In the genomic region with DNA sequence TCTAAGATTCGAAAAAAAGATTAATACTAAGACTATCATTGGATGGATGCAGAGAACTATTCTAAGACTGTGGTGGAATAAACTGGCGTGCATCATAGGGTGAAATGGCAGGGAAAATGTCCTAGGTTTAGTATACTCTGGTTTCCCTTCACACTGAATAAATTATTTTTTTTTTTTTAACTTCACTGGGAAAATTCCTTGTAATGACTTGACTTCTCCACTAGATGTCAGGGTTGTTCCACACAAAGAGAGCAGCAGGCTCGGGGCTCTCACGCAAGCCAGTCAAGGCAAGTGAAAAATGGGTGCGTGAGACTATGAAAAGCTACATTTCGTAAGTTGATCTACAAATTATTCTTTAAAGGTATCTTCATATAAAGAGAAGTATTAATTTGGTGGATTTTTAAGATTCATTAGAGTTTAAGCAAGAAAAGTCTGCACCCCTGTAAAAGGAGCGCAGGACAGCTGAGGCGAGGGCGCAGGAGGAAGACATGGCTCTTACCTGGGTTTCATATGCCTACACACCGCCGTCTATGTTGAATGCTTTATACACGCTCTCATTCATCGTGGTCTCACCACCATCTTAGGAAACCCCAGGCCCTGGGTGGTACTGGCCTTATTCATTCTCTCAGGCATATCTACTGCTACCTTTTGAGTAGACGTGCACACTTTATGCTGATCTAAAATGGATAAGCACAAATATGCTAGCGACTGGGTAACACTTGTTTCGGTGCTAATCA, we compare ENCODE assay signal across 9 mouse cellular contexts. TPM values are rescaled to one million over a fixed set of nuclear protein-coding genes. Genes with fewer than 3 reads are reported as not detected.
A peak's percentile ranks its signal among the peaks of the same experiment; 100 is the strongest.
DNase-seq lines count a peak whose midpoint lies in the region; ATAC-seq lines count a peak whose summit lies in the region.
"Had no signal": no experiment of that assay in that cellular context is flagged by ENCODE, and none has a peak within 500 bp of the region (broad histone marks: within the 10 kb centered on the region; RNA-seq: fewer than 3 reads in every experiment).

No protein-coding gene starts in this region.

- 0 out of 2 replicates have a peak overlapping the region, but pooled peaks have one; percentile 3 for H3K4me2 ChIP-seq in intestine, embryonic 15.5 days (replicated peaks)
- no peak overlapping the region for H3K4me2 ChIP-seq in midbrain, embryonic 14.5 days (ENCODE audit: low read length)

- DNase-seq in cerebellum, adult 18-20 months: peak; percentile 21 to 48
- no peak for DNase-seq in cerebellum, adult 11 months
- DNase-seq in thymus, postnatal 14 days: peak; percentile 11
- DNase-seq in thymus, postnatal 36 days: no peak
- peak; percentile 85 for DNase-seq in midbrain, embryonic 14.5 days
- no peak for DNase-seq in urinary bladder, postnatal 4 days (ENCODE audit: low spot score in 2 of 2)

- no peaks in the 10 kb centered on the region for H3K4me1 ChIP-seq in intestine, embryonic 15.5 days (replicated peaks)
- no peaks in the 10 kb centered on the region for H3K4me1 ChIP-seq in midbrain, embryonic 14.5 days (ENCODE audit: control insufficient read depth, insufficient read depth, low read length)

- H3K9me3 ChIP-seq in intestine, embryonic 15.5 days: no peaks in the 10 kb centered on the region
- H3K9me3 ChIP-seq in midbrain, embryonic 14.5 days (ENCODE audit: control insufficient read depth, low read length): no peaks in the 10 kb centered on the region

- H3K27me3 ChIP-seq in intestine, embryonic 15.5 days (replicated peaks): no peaks in the 10 kb centered on the region
- H3K27me3 ChIP-seq in midbrain, embryonic 14.5 days (ENCODE audit: control insufficient read depth, insufficient read depth, low read length): no peaks in the 10 kb centered on the region

- H3K36me3 ChIP-seq in intestine, embryonic 15.5 days: no peaks in the 10 kb centered on the region
- no peaks in the 10 kb centered on the region for H3K36me3 ChIP-seq in midbrain, embryonic 14.5 days (ENCODE audit: control insufficient read depth, insufficient read depth, low read length)

- 38% methylated on average over 16 of the region's 16 CpGs for WGBS in intestine, embryonic 15.5 days
- WGBS in midbrain, embryonic 14.5 days: 43% methylated on average over 16 of the region's 16 CpGs

- H3K27ac ChIP-seq in intestine, embryonic 15.5 days: no peak overlapping the region
- no peak overlapping the region for H3K27ac ChIP-seq in midbrain, embryonic 14.5 days (replicated peaks; ENCODE audit: low read depth, low read length)

- no peak overlapping the region for H3K4me3 ChIP-seq in intestine, embryonic 15.5 days (replicated peaks)
- H3K4me3 ChIP-seq in midbrain, embryonic 14.5 days (replicated peaks; ENCODE audit: low read depth, low read length): no peak overlapping the region

- 0 out of 2 replicates have a peak, but pooled peaks have one; percentile 57 for ATAC-seq in erythroid progenitor cell, adult 5-6 weeks (replicated peaks; ENCODE audit: low FRiP score, poor library complexity, severe bottlenecking)
- ATAC-seq in intestine, embryonic 15.5 days: peak; percentile 70
- ATAC-seq in midbrain, embryonic 14.5 days (ENCODE audit: low FRiP score, low TSS enrichment): peak; percentile 77

- no peak overlapping the region for H3K9ac ChIP-seq in intestine, embryonic 15.5 days
- H3K9ac ChIP-seq in midbrain, embryonic 14.5 days (replicated peaks; ENCODE audit: low read length): no peak overlapping the region

RNA-seq across cellular contexts. Expression of gene 1700015F17Rik, which starts 15.5 kb away (rescaled TPM):
- total RNA-seq in erythroid progenitor cell, adult 5-6 weeks (2015; ENCODE audit: low replicate concordance): not detected in 2 replicates
- not detected in 2 replicates for total RNA-seq in erythroid progenitor cell, adult 5-6 weeks (2017; ENCODE audit: low replicate concordance)
- not detected in 2 replicates for polyA plus RNA-seq in intestine, embryonic 15.5 days (2015; fragmentation: Nextera tagmentation; extraction: Ambion mirVana)
- polyA plus RNA-seq in midbrain, embryonic 14.5 days (2014; fragmentation: Nextera tagmentation; extraction: Ambion mirVana): not detected in 2 replicates
- total RNA-seq: layer of hippocampus, postnatal 10 days had no signal

RNA-seq across cellular contexts. Expression of gene Cldn12, which starts 20.3 kb away (rescaled TPM):
- not detected in 2 replicates for total RNA-seq in erythroid progenitor cell, adult 5-6 weeks (2015; ENCODE audit: low replicate concordance)
- total RNA-seq in erythroid progenitor cell, adult 5-6 weeks (2017; ENCODE audit: low replicate concordance): 0.77 and 0.83 TPM in 2 replicates
- 23.9 and 24.2 TPM in 2 replicates for polyA plus RNA-seq in intestine, embryonic 15.5 days (2015; fragmentation: Nextera tagmentation; extraction: Ambion mirVana)
- polyA plus RNA-seq in midbrain, embryonic 14.5 days (2014; fragmentation: Nextera tagmentation; extraction: Ambion mirVana): 13.9 and 19.1 TPM in 2 replicates

Comparison
In these comparisons a context has a peak if more than half of its experiments do, and no peak if none do; other contexts are left out.
1. DNase-seq: peak in cerebellum, adult 18-20 months (2 of 2), thymus, postnatal 14 days (single experiment) and midbrain, embryonic 14.5 days (single experiment); none in cerebellum, adult 11 months (single experiment), thymus, postnatal 36 days (0 of 2) and urinary bladder, postnatal 4 days (0 of 2).
2. Peak in every context shown above with its lines, with median percentiles within 50 percentile points of each other: ATAC-seq.